Mouse (Mus musculus) embryonic facial prominence, embryonic 11.5 days (tissue): Measurements from ENCODE around the gene Cacna2d2. TPM values are rescaled to one million over a fixed set of nuclear protein-coding genes. Genes with fewer than 3 reads are reported as not detected.

Experiments used
- ATAC-seq: fragments of 200-750 bp; cut with Nextera tagmentation; replicated peaks from 2 replicates; pipeline ENCODE4 v1.8.0; 2017; ENCODE audit warnings: low read depth; ENCODE audit not compliant: insufficient number of reproducible peaks, low FRiP score, low TSS enrichment
- DNase-seq: peaks from one replicate; pipeline ENCODE4 v3.0.0-alpha.2; 2015; ENCODE audit warnings: low spot score
- H3K27ac ChIP-seq: fragments of 300-500 bp; sonication (generic); replicated peaks from 2 replicates; pipeline ENCODE4 v1.5.1; 2014; ENCODE audit warnings: mild to moderate bottlenecking, low read depth, low read length, control low read depth
- H3K27me3 ChIP-seq: fragments of 300-500 bp; sonication (generic); 2 replicates; pipeline ENCODE4 v1.6.1; 2014; ENCODE audit warnings: mild to moderate bottlenecking, low read length, moderate library complexity, mixed read lengths; ENCODE audit not compliant: control insufficient read depth, insufficient read depth
- H3K36me3 ChIP-seq: fragments of 300-500 bp; sonication (generic); replicated peaks from 2 replicates; pipeline ENCODE4 v1.6.1; 2014; ENCODE audit warnings: low read depth, mild to moderate bottlenecking, low read length, moderate library complexity, mixed read lengths; ENCODE audit not compliant: control insufficient read depth, insufficient read depth
- H3K4me1 ChIP-seq: fragments of 300-500 bp; sonication (generic); 2 replicates; pipeline ENCODE4 v1.6.1; 2014; ENCODE audit warnings: low read length, mixed read lengths; ENCODE audit not compliant: control insufficient read depth, insufficient read depth
- H3K4me2 ChIP-seq: fragments of 300-500 bp; sonication (generic); 2 replicates; pipeline ENCODE4 v1.6.1; 2014; ENCODE audit warnings: low read depth, mild to moderate bottlenecking, control low read depth, low read length, moderate library complexity
- H3K4me3 ChIP-seq: fragments of 300-500 bp; sonication (generic); 2 replicates; pipeline ENCODE4 v1.5.1; 2014; ENCODE audit warnings: low read depth, low read length, control low read depth
- H3K9ac ChIP-seq: fragments of 300-500 bp; sonication (generic); replicated peaks from 2 replicates; pipeline ENCODE4 v1.6.1; 2014; ENCODE audit warnings: mild to moderate bottlenecking, control low read depth, low read length
- H3K9me3 ChIP-seq: fragments of 300-500 bp; sonication (generic); replicated peaks from 2 replicates; pipeline ENCODE4 v1.6.1; 2016; ENCODE audit warnings: mild to moderate bottlenecking, low read length, inconsistent platforms, mixed read lengths; ENCODE audit not compliant: control insufficient read depth
- WGBS: fragments of 180-500 bp; shearing (Covaris S2); extraction: QIAGEN DNeasy Blood & Tissue Kit; methylation state at CpG from one replicate; pipeline ENCODE4 v1.1.7; 2014; 5-methylcytosine and 5-hydroxymethylcytosine counted together
- polyA plus RNA-seq: library from polyadenylated mRNA; unstranded; fragments of >200 nt; fragmentation: Nextera tagmentation; extraction: Ambion mirVana; gene quantifications from 2 replicates; pipeline ENCODE4 v1.2.1, GENCODE M21; 2014

Gene Cacna2d2
- polyA plus RNA-seq, 1 experiment from 2014 or later = 0.63 TPM

GRCm38 (mm10) chr9:107482004-107482403 is 82.6 kb downstream of the Cacna2d2 start:
- Histone ChIP-seq H3K27me3 (no peaks in the 10 kb centered on the region), H3K9me3 (no peaks in the 10 kb centered on the region), H3K4me1 (peaks cover 12% of the 10 kb centered on the region), H3K27ac (no peak overlapping the region), H3K36me3 (no peaks in the 10 kb centered on the region), H3K9ac (no peak overlapping the region), H3K4me2 (no peak overlapping the region), H3K4me3 (no peak overlapping the region)
- ATAC-seq (no peak), DNase-seq (no peak)
- WGBS = 90% methylated on average over 9 of the region's 9 CpGs

- Histone ChIP-seq H3K27me3 (no peaks in the 10 kb centered on the region), H3K9ac (no peak overlapping the region), H3K36me3 (no peaks in the 10 kb centered on the region), H3K4me3 (no peak overlapping the region), H3K4me1 (peaks cover 12% of the 10 kb centered on the region), H3K27ac (no peak overlapping the region), H3K4me2 (no peak overlapping the region), H3K9me3 (no peaks in the 10 kb centered on the region)
- WGBS = 84% methylated on average over 4 of the region's 4 CpGs
- ATAC-seq (no peak), DNase-seq (no peak)
Observed at GRCm38 (mm10) chr9:107482770-107483169, 83.4 kb downstream of the Cacna2d2 start.

- no peaks in the 10 kb centered on the region for H3K36me3 ChIP-seq
- H3K4me2 ChIP-seq = no peak overlapping the region
- WGBS = 85% methylated on average over 5 of the region's 5 CpGs
- H3K4me1 ChIP-seq = peaks cover 12% of the 10 kb centered on the region
- no peaks in the 10 kb centered on the region for H3K9me3 ChIP-seq
- H3K4me3 ChIP-seq = no peak overlapping the region
- no peaks in the 10 kb centered on the region for H3K27me3 ChIP-seq
- H3K9ac ChIP-seq = no peak overlapping the region
- no peak overlapping the region for H3K27ac ChIP-seq
- ATAC-seq = no peak
- no peak for DNase-seq
Observed at GRCm38 (mm10) chr9:107483714-107484113, 84.3 kb downstream of the Cacna2d2 start.

- DNase-seq (no peak), ATAC-seq (no peak)
- peaks cover 8% of the 10 kb centered on the region for H3K4me1 ChIP-seq
Observed at GRCm38 (mm10) chr9:107484302-107484701, 84.9 kb downstream of the Cacna2d2 start.

GRCm38 (mm10) chr9:107484766-107485165 is 85.4 kb downstream of the Cacna2d2 start:
- peaks cover 7% of the 10 kb centered on the region for H3K4me1 ChIP-seq
- H3K27ac ChIP-seq = no peak overlapping the region
- 88% methylated on average over 6 of the region's 6 CpGs for WGBS

More at GRCm38 (mm10) chr9:107484302-107484701, 84.9 kb downstream of the Cacna2d2 start:
- H3K4me3 ChIP-seq = no peak overlapping the region
- no peak overlapping the region for H3K27ac ChIP-seq
- 82% methylated on average over 17 of the region's 17 CpGs for WGBS
- no peak overlapping the region for H3K9ac ChIP-seq
- no peak overlapping the region for H3K4me2 ChIP-seq
- H3K9me3 ChIP-seq = no peaks in the 10 kb centered on the region
- H3K36me3 ChIP-seq = no peaks in the 10 kb centered on the region
- H3K27me3 ChIP-seq = no peaks in the 10 kb centered on the region

GRCm38 (mm10) chr9:107486086-107486485 is 86.7 kb downstream of the Cacna2d2 start:
- Histone ChIP-seq H3K27ac (no peak overlapping the region), H3K9ac (no peak overlapping the region), H3K4me3 (no peak overlapping the region), H3K27me3 (no peaks in the 10 kb centered on the region), H3K9me3 (no peaks in the 10 kb centered on the region), H3K36me3 (no peaks in the 10 kb centered on the region), H3K4me1 (no peaks in the 10 kb centered on the region), H3K4me2 (no peak overlapping the region)
- ATAC-seq (no peak), DNase-seq (no peak)
- 54% methylated on average over 10 of the region's 10 CpGs for WGBS

More at GRCm38 (mm10) chr9:107484766-107485165, 85.4 kb downstream of the Cacna2d2 start:
- ATAC-seq = no peak
- Histone ChIP-seq H3K9ac (no peak overlapping the region), H3K36me3 (no peaks in the 10 kb centered on the region), H3K27me3 (no peaks in the 10 kb centered on the region), H3K4me2 (no peak overlapping the region), H3K9me3 (no peaks in the 10 kb centered on the region), H3K4me3 (no peak overlapping the region)
- DNase-seq = no peak

GRCm38 (mm10) chr9:107486507-107487225 is 87.3 kb downstream of the Cacna2d2 start:
- H3K4me3 ChIP-seq = no peak overlapping the region
- WGBS = 59% methylated on average over 6 of the region's 6 CpGs
- ATAC-seq (no peak), DNase-seq (peak; percentile 76)
- H3K36me3 ChIP-seq = no peaks in the 10 kb centered on the region
- no peak overlapping the region for H3K4me2 ChIP-seq
- no peaks in the 10 kb centered on the region for H3K4me1 ChIP-seq
- H3K27me3 ChIP-seq = no peaks in the 10 kb centered on the region
- no peak overlapping the region for H3K27ac ChIP-seq
- no peak overlapping the region for H3K9ac ChIP-seq
- no peaks in the 10 kb centered on the region for H3K9me3 ChIP-seq

- Histone ChIP-seq H3K4me3 (no peak overlapping the region), H3K4me2 (no peak overlapping the region), H3K27ac (no peak overlapping the region), H3K9ac (no peak overlapping the region), H3K27me3 (no peaks in the 10 kb centered on the region), H3K36me3 (no peaks in the 10 kb centered on the region), H3K9me3 (no peaks in the 10 kb centered on the region), H3K4me1 (no peaks in the 10 kb centered on the region; the same call in 1 of the 2 replicates)
- no peak for ATAC-seq
- no peak for DNase-seq
- WGBS = 77% methylated on average over 8 of the region's 8 CpGs
Observed at GRCm38 (mm10) chr9:107490146-107490545, 90.7 kb downstream of the Cacna2d2 start.
